Comparison of ENCODE assay signal across 8 mouse cellular contexts in the genomic region with DNA sequence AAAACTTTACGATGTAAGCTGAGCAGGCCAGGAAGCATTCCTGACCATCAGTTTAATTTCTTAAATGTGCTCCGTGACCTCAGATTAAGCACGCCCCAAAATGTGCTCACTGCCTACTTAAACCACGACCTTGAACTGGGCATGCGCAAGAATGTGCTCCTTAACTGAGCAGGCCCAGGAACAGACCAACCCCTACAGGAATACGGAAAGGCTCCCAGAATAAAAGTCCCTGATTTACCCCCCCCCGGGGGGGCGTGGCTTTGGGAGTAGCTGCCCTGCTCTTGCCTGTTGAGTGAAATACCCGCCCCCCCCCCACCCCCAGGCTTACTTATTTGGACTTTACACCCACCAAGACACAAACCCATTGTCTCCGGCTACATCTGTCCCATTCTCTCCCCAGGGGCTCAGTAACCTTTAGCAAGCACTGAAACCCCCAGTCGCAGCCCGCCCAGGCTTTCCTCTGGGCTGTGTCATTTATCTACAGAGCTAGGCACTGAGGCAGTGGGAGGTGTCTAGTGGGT. TPM values are rescaled to one million over a fixed set of nuclear protein-coding genes. Genes with fewer than 3 reads are reported as not detected.
DNase-seq lines count a peak whose midpoint lies in the region; ATAC-seq lines count a peak whose summit lies in the region.

No protein-coding gene starts in this region.

- peaks cover 10% of the 10 kb centered on the region for H3K4me1 ChIP-seq in embryonic facial prominence, embryonic 14.5 days (ENCODE audit: control insufficient read depth, insufficient read depth, low read length)
- H3K4me1 ChIP-seq in limb, embryonic 11.5 days (ENCODE audit: control insufficient read depth, insufficient read depth, low read length), result 0 out of 2 replicates have a peak, but pooled peaks cover 5% of the 10 kb centered on the region

- ATAC-seq in embryonic facial prominence, embryonic 14.5 days (ENCODE audit: low read depth), result peak; percentile 72
- ATAC-seq in limb, embryonic 11.5 days (ENCODE audit: insufficient number of reproducible peaks, low FRiP score, low TSS enrichment, low read depth), result peak; percentile 72; the same call in 1 of the 2 replicates

- peak overlapping the region; percentile 15 for H3K4me2 ChIP-seq in embryonic facial prominence, embryonic 14.5 days (ENCODE audit: low read depth, low read length)
- H3K4me2 ChIP-seq in limb, embryonic 11.5 days (ENCODE audit: low read depth, severe bottlenecking), result no peak overlapping the region

- intact Hi-C loops in left cerebral cortex, postnatal 4 days (cut with DNase I), result no loop called here

- H3K27me3 ChIP-seq in embryonic facial prominence, embryonic 14.5 days (replicated peaks; ENCODE audit: control insufficient read depth, insufficient read depth, low read length), result no peaks in the 10 kb centered on the region
- no peaks in the 10 kb centered on the region for H3K27me3 ChIP-seq in limb, embryonic 11.5 days (ENCODE audit: control insufficient read depth, insufficient read depth, low read length)

- H3K36me3 ChIP-seq in embryonic facial prominence, embryonic 14.5 days (ENCODE audit: control insufficient read depth, insufficient read depth, low read length), result no peaks in the 10 kb centered on the region
- no peaks in the 10 kb centered on the region for H3K36me3 ChIP-seq in limb, embryonic 11.5 days (ENCODE audit: control insufficient read depth, insufficient read depth, low read length)

- no peak overlapping the region for H3K9ac ChIP-seq in embryonic facial prominence, embryonic 14.5 days (ENCODE audit: low read depth, low read length)
- no peak overlapping the region for H3K9ac ChIP-seq in limb, embryonic 11.5 days (ENCODE audit: low read length)

- H3K4me3 ChIP-seq in embryonic facial prominence, embryonic 14.5 days (ENCODE audit: low read depth, low read length), result no peak overlapping the region
- no peak overlapping the region for H3K4me3 ChIP-seq in limb, embryonic 11.5 days (ENCODE audit: low read depth, low read length)

- H3K9me3 ChIP-seq in embryonic facial prominence, embryonic 14.5 days (ENCODE audit: control insufficient read depth, low read length), result no peaks in the 10 kb centered on the region
- H3K9me3 ChIP-seq in limb, embryonic 11.5 days (ENCODE audit: control insufficient read depth, low read length), result no peaks in the 10 kb centered on the region

- peak; percentile 6 for DNase-seq in thymus, postnatal 0 days (ENCODE audit: low spot score)
- DNase-seq in thymus, postnatal 14 days, result no peak
- peak; percentile 85 for DNase-seq in embryonic facial prominence, embryonic 14.5 days (ENCODE audit: low spot score)
- DNase-seq in limb, embryonic 11.5 days (ENCODE audit: low spot score), result peak; percentile 49
- peak; percentile 66 for DNase-seq in testis, postnatal 14 days (ENCODE audit: low spot score)
- no peak for DNase-seq in left cerebral cortex, postnatal 4 days
- DNase-seq in MN1 (ENCODE audit: low spot score), result no peak
- no peak for DNase-seq in B cell, adult 2 months

- peak overlapping the region; percentile 42; the same call in 1 of the 2 replicates for H3K27ac ChIP-seq in embryonic facial prominence, embryonic 14.5 days (replicated peaks; ENCODE audit: low read depth, low read length)
- no peak overlapping the region for H3K27ac ChIP-seq in limb, embryonic 11.5 days (replicated peaks; ENCODE audit: low read depth, low read length)

- 31% methylated on average over 11 of the region's 12 CpGs for WGBS in embryonic facial prominence, embryonic 14.5 days
- 29% methylated on average over 12 of the region's 12 CpGs for WGBS in limb, embryonic 11.5 days

RNA-seq across cellular contexts. Expression of a gene that starts 48.9 kb away (rescaled TPM):
- polyA plus RNA-seq in thymus, postnatal 0 days (2015; fragmentation: Nextera tagmentation; extraction: Ambion mirVana), result 3.6 and 4.0 TPM in 2 replicates
- 63.9 and 64.1 TPM in 2 replicates for polyA plus RNA-seq in embryonic facial prominence, embryonic 14.5 days (2014; fragmentation: Nextera tagmentation; extraction: Ambion mirVana)
- polyA plus RNA-seq in limb, embryonic 11.5 days (2014; fragmentation: Nextera tagmentation; extraction: Ambion mirVana), result 0.76 and 1.2 TPM in 2 replicates
- 10 to 100 TPM in 1 of 2 experiments, 1 to 10 TPM in 1; 8.2 to 10.5 TPM for total RNA-seq in left cerebral cortex, postnatal 4 days (2021)

RNA-seq across cellular contexts. Expression of a gene that starts 49.8 kb away (rescaled TPM):
- polyA plus RNA-seq in thymus, postnatal 0 days (2015; fragmentation: Nextera tagmentation; extraction: Ambion mirVana), result 4.1 and 4.3 TPM in 2 replicates
- 0.63 TPM in 2 replicates for polyA plus RNA-seq in embryonic facial prominence, embryonic 14.5 days (2014; fragmentation: Nextera tagmentation; extraction: Ambion mirVana)
- polyA plus RNA-seq in limb, embryonic 11.5 days (2014; fragmentation: Nextera tagmentation; extraction: Ambion mirVana), result 0.30 and 0.36 TPM in 2 replicates
- 1 to 10 TPM; 3.6 to 3.9 TPM for total RNA-seq in left cerebral cortex, postnatal 4 days (2021)

Comparison
In these comparisons a context has a peak if more than half of its experiments do, and no peak if none do; other contexts are left out.
1. DNase-seq: peak in thymus, postnatal 0 days (single experiment), embryonic facial prominence, embryonic 14.5 days (single experiment), limb, embryonic 11.5 days (single experiment) and testis, postnatal 14 days (single experiment); none in thymus, postnatal 14 days (single experiment), left cerebral cortex, postnatal 4 days (single experiment), MN1 (single experiment) and B cell, adult 2 months (0 of 2).
2. RNA of a gene that starts 48.9 kb away (polyA plus RNA-seq): 63.9 to 64.1 TPM in embryonic facial prominence, embryonic 14.5 days; 3.6 to 4.0 TPM in thymus, postnatal 0 days and 0.76 to 1.2 TPM in limb, embryonic 11.5 days; every median in the first group is over 10 times any median in the second.